Mouse (Mus musculus) lung, postnatal 25 days (tissue): Measurements from ENCODE around the gene Prlhr.

ENCODE experiments used
- DNase-seq: peaks from one replicate; pipeline ENCODE4 v3.0.0; 2022; ENCODE audit warnings: low spot score

Prlhr gene

DNA sequence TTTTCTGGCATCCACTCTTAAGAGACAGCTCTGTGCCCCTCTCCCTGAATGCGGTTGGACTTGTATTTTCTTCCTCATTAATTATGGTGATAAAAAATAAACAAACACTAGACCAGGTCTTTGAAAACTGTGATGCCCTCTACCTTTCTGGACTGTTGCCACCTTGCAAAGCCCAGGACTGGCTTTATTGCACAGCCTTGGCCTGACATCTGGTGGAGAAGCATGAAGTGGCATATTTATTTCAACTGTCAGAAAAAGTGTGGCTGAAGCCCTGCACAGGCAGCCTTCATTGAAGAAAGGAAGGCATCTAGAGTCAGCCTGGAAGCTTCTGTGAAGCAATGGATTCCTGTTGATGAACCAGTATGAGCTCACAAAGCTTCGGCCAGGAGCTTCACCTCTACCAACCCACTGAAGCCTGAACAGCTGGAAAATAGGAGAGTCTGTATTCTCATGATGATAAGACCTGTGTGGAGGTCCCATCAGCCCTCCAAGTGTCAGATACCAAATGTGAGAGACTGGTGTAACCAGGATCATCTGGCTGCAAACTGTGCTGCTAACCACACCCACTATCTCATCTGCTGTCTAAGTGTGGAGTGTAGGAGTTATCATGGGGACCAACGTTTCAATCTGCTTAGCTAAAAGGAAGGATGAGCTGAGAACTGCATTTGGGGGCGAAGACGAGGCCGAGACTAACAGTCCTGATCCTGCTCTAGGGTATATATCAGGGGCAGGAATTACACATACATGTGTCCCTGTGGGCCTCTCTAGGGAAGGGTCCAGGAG is 35.6 kb downstream of the Prlhr start:
- DNase-seq: no peak

- DNase-seq: no peak
Measured at GRCm38 (mm10) chr19:60417611-60418010, 50.5 kb downstream of the Prlhr start.
